8 mouse cellular contexts compared by ENCODE assay signal in the genomic region with DNA sequence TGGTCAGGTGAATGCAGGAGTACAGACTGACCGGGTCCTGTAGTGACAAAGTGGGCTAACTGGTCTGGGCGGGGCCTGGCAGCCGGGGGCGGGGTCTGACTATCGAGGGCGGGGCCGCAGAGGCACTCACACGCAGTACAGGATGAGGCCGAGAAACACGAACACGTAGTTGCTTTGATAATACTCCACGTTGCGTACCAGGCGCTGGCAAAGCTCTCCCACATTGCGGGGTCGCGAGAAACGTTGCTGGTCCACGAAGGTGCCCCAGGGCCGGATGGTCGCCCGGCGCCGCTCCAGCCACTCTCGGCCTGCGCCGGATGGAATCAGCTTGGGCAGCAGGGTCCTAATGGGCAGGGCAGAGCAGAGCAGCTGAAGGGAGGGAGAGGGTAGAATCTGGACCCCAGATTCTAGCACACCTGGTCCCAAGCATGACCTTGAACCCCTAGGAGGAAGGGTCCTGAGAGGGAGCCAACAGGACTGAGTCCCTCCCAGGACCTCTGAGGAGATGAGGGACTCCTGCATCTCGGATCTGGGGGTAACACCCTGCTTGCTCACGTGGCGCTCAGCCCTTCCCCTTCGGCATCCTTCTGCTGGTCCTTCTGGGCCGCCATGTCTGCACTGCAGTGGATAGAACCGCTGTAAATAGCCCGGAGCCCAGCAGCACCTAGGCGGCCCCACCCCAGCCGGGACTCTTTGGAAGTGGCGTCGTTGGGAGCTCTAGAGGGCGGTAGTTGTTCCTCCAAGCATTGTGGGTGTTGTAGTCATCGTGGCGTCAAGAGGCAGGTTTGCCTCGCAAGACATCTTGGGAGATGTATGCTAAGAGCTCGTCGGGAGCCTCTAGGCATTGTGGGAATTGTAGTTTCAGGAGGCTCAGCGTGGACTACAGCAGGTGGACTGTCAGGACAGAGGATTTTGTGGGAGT. TPM values are rescaled to one million over a fixed set of nuclear protein-coding genes. Genes with fewer than 3 reads are reported as not detected.
DNase-seq lines count a peak whose midpoint lies in the region; ATAC-seq and TF ChIP-seq lines count a peak whose summit lies in the region.

TSS of gene Rabac1 (minus strand) at position 783 of the 922 bp plus-strand sequence.

- TF ChIP-seq POLR2A in bone marrow macrophage, adult 2 months (IDR thresholded peaks at IDR 0.05; ENCODE audit: borderline replicate concordance, low read depth, low read length): no peak
- peak; percentile 89 for TF ChIP-seq POLR2A in embryonic fibroblast, embryonic 13.5 days (IDR thresholded peaks at IDR 0.05; ENCODE audit: low read depth, low read length)

- H3K4me2 ChIP-seq in kidney, embryonic 14.5 days (replicated peaks; ENCODE audit: low read depth, low read length): peak within 1 kb of the TSS; percentile 72
- peak within 1 kb of the TSS; percentile 70 for H3K4me2 ChIP-seq in limb, embryonic 15.5 days

- H3K4me3 ChIP-seq in bone marrow macrophage, adult 2 months (ENCODE audit: insufficient read depth, low read length): peak within 1 kb of the TSS; percentile 65
- H3K4me3 ChIP-seq in embryonic fibroblast, embryonic 13.5 days (ENCODE audit: insufficient read depth, low read length): peak within 1 kb of the TSS; percentile 78
- peak within 1 kb of the TSS; percentile 69 for H3K4me3 ChIP-seq in kidney, embryonic 14.5 days (ENCODE audit: low read length)
- H3K4me3 ChIP-seq in limb, embryonic 15.5 days: peak within 1 kb of the TSS; percentile 59

- no peak for TF ChIP-seq CTCF in bone marrow macrophage, adult 2 months (IDR thresholded peaks at IDR 0.05; ENCODE audit: low read depth, low read length)
- TF ChIP-seq CTCF in embryonic fibroblast, embryonic 13.5 days (IDR thresholded peaks at IDR 0.05; ENCODE audit: borderline replicate concordance, insufficient read depth, low read length): no peak

- no peaks in the 10 kb centered on the region for H3K27me3 ChIP-seq in kidney, embryonic 14.5 days (ENCODE audit: control insufficient read depth, insufficient read depth, low read length)
- no peaks in the 10 kb centered on the region for H3K27me3 ChIP-seq in limb, embryonic 15.5 days

- peak; percentile 90 for ATAC-seq in kidney, embryonic 14.5 days (ENCODE audit: low FRiP score, low TSS enrichment)
- peak; percentile 89 for ATAC-seq in limb, embryonic 15.5 days (ENCODE audit: insufficient number of reproducible peaks, low FRiP score, low TSS enrichment, low read depth)

- peak within 1 kb of the TSS; percentile 70 for H3K9ac ChIP-seq in kidney, embryonic 14.5 days (ENCODE audit: low read depth, low read length)
- peak within 1 kb of the TSS; percentile 84 for H3K9ac ChIP-seq in limb, embryonic 15.5 days

- DNase-seq in A20 (ENCODE audit: low read depth, low spot score): peak; percentile 94
- peak; percentile 97 to 98 for DNase-seq in heart, adult 9 months (ENCODE audit: low spot score in 2 of 2)
- peak; percentile 64 to 73 for DNase-seq in monocyte, adult 2 months (ENCODE audit: low read depth in 1 of 2, low spot score in 2 of 2)
- peak; percentile 91 to 94 for DNase-seq in spleen, postnatal 36 days (ENCODE audit: low spot score in 2 of 2)

- H3K9me3 ChIP-seq in kidney, embryonic 14.5 days (ENCODE audit: control insufficient read depth, low read length): no peaks in the 10 kb centered on the region
- no peaks in the 10 kb centered on the region for H3K9me3 ChIP-seq in limb, embryonic 15.5 days

- H3K4me1 ChIP-seq in bone marrow macrophage, adult 2 months (ENCODE audit: control insufficient read depth, insufficient read depth, low read length): peaks cover 6% of the 10 kb centered on the region; the same call in 1 of the 2 replicates
- H3K4me1 ChIP-seq in embryonic fibroblast, embryonic 13.5 days (ENCODE audit: control insufficient read depth, insufficient read depth, low read length): 0 out of 2 replicates have a peak, but pooled peaks cover 3% of the 10 kb centered on the region
- 0 out of 2 replicates have a peak, but pooled peaks cover 7% of the 10 kb centered on the region for H3K4me1 ChIP-seq in kidney, embryonic 14.5 days (ENCODE audit: control insufficient read depth, insufficient read depth, low read length)
- H3K4me1 ChIP-seq in limb, embryonic 15.5 days: peaks cover 12% of the 10 kb centered on the region

- under 1% methylated on average over 45 of the region's 45 CpGs for WGBS in kidney, embryonic 14.5 days
- under 1% methylated on average over 45 of the region's 45 CpGs for WGBS in limb, embryonic 15.5 days

- H3K36me3 ChIP-seq in kidney, embryonic 14.5 days (ENCODE audit: control insufficient read depth, insufficient read depth, low read length): no peaks in the 10 kb centered on the region
- peaks cover 7% of the 10 kb centered on the region; the same call in 1 of the 2 replicates for H3K36me3 ChIP-seq in limb, embryonic 15.5 days

- 0 out of 2 replicates have a peak within 1 kb of the TSS, but pooled peaks have one; percentile 2 for H3K27ac ChIP-seq in bone marrow macrophage, adult 2 months (ENCODE audit: insufficient read depth, low read depth, low read length)
- peak within 1 kb of the TSS; percentile 2; the same call in 1 of the 2 replicates for H3K27ac ChIP-seq in embryonic fibroblast, embryonic 13.5 days (ENCODE audit: insufficient read depth, low read length)
- H3K27ac ChIP-seq in kidney, embryonic 14.5 days (ENCODE audit: low read depth, low read length): peak within 1 kb of the TSS; percentile 73; the same call in 1 of the 2 replicates
- H3K27ac ChIP-seq in limb, embryonic 15.5 days: peak within 1 kb of the TSS; percentile 86

RNA-seq across cellular contexts. Expression of gene Rabac1, which starts in this region (rescaled TPM):
- polyA plus RNA-seq in bone marrow macrophage, adult 2 months (2012; ENCODE audit: insufficient read depth, insufficient read length, missing spikeins): 205 and 226 TPM in 2 replicates
- polyA plus RNA-seq in embryonic fibroblast, embryonic 13.5 days (2011; ENCODE audit: insufficient read length, low read depth, missing spikeins): 105 and 117 TPM in 2 replicates
- polyA plus RNA-seq in kidney, embryonic 14.5 days (2014; fragmentation: Nextera tagmentation; extraction: Ambion mirVana): 129 and 144 TPM in 2 replicates
- polyA plus RNA-seq in limb, embryonic 15.5 days (2015; fragmentation: Nextera tagmentation; extraction: Ambion mirVana): 209 and 233 TPM in 2 replicates

Comparison
In these comparisons a context has a peak if more than half of its experiments do, and no peak if none do; other contexts are left out.
1. Peak in every context shown above with its lines: DNase-seq, ATAC-seq, H3K4me3 ChIP-seq and H3K27ac ChIP-seq.
2. H3K27ac ChIP-seq: peak in every context shown above with its lines; median percentile 86 in limb, embryonic 15.5 days; 73 in kidney, embryonic 14.5 days; 2 in bone marrow macrophage, adult 2 months; 2 in embryonic fibroblast, embryonic 13.5 days.